Mouse (Mus musculus) CH12.LX (cell line): ENCODE results near the gene Gstt1. TPM values are rescaled to one million over a fixed set of nuclear protein-coding genes. Genes with fewer than 3 reads are reported as not detected.

Experiments used
- DNase-seq: peaks from one replicate; pipeline ENCODE4 v3.0.0-alpha.2; 2013; ENCODE audit errors: extremely low read depth
- H3K27ac ChIP-seq: 2 replicates; pipeline ENCODE4 v1.5.1; 2012; ENCODE audit warnings: low read depth, mild to moderate bottlenecking, control low read depth, moderate library complexity; ENCODE audit not compliant: insufficient read depth
- H3K27me3 ChIP-seq: replicated peaks from 2 replicates; pipeline ENCODE3; 2012; ENCODE audit warnings: inconsistent platforms
- H3K36me3 ChIP-seq, 2 experiments: replicated peaks in 1 of 2; 2 replicates each; pipeline versions ENCODE3 to v1.6.1; 2012; ENCODE audit warnings: inconsistent platforms in 1 of 2, low read length in 1 of 2, mild to moderate bottlenecking in 1 of 2, mixed read lengths in 1 of 2, moderate library complexity in 1 of 2; ENCODE audit not compliant: control insufficient read depth in 1 of 2, insufficient read depth in 1 of 2
- H3K4me1 ChIP-seq, 2 experiments: 2 replicates each; pipeline ENCODE4 v1.6.1; 2012; ENCODE audit warnings: inconsistent platforms in 1 of 2, moderate library complexity in 1 of 2; ENCODE audit not compliant: insufficient read depth in 2 of 2, control insufficient read depth in 1 of 2
- H3K4me2 ChIP-seq: 2 replicates; pipeline ENCODE4 v1.6.1; 2012; ENCODE audit warnings: low read depth, mild to moderate bottlenecking, control low read depth; ENCODE audit not compliant: poor library complexity, insufficient read depth, severe bottlenecking
- H3K4me3 ChIP-seq, 3 experiments: fragments of 150-350 bp in 1 of 3; sonication (generic) in 1 of 3; replicated peaks in 1 of 3; 2 replicates each; pipeline versions ENCODE3 to v1.5.1; 2011 to 2012; ENCODE audit warnings: low read depth in 2 of 3, low read length in 2 of 3, mild to moderate bottlenecking in 2 of 3, moderate library complexity in 2 of 3, control low read depth in 1 of 3, improper control_type of control experiment in 1 of 3, inconsistent platforms in 1 of 3, mixed read lengths in 1 of 3; ENCODE audit not compliant: poor library complexity in 1 of 3
- H3K79me2 ChIP-seq: replicated peaks from 2 replicates; pipeline ENCODE4 v1.6.1; 2012; ENCODE audit warnings: mild to moderate bottlenecking, moderate library complexity; ENCODE audit not compliant: control insufficient read depth, poor library complexity, insufficient read depth, severe bottlenecking; ENCODE audit errors: extremely low read depth
- H3K9ac ChIP-seq: 2 replicates; pipeline ENCODE4 v1.6.1; 2012; ENCODE audit warnings: low read depth, mild to moderate bottlenecking, control low read depth, moderate library complexity; ENCODE audit not compliant: insufficient read depth
- H3K9me3 ChIP-seq: replicated peaks from 2 replicates; pipeline ENCODE3; 2012; ENCODE audit warnings: low read length, inconsistent platforms, mixed read lengths
- BHLHE40 ChIP-seq: IDR thresholded peaks from 2 replicates; pipeline ENCODE4 v1.6.1; 2011; ENCODE audit warnings: mild to moderate bottlenecking, low read depth, low read length, improper control_type of control experiment
- CHD1 ChIP-seq: IDR thresholded peaks from 2 replicates; pipeline ENCODE4 v1.6.1; 2012; ENCODE audit warnings: low read depth, low read length, improper control_type of control experiment, inconsistent platforms
- CHD2 ChIP-seq: IDR thresholded peaks from 2 replicates; pipeline ENCODE4 v1.6.1; 2011; ENCODE audit warnings: low read length, improper control_type of control experiment
- CTCF ChIP-seq, 2 experiments: IDR thresholded peaks in 1 of 2; conservative IDR thresholded peaks in 1 of 2; 2 replicates each; pipeline ENCODE4 v1.5.1; 2011 to 2012; ENCODE audit warnings: low read depth in 2 of 2, low read length in 2 of 2, improper control_type of control experiment in 1 of 2, inconsistent platforms in 1 of 2, mild to moderate bottlenecking in 1 of 2, moderate library complexity in 1 of 2
- E2F4 ChIP-seq: IDR thresholded peaks from 2 replicates; pipeline ENCODE4 v1.6.1; 2011; ENCODE audit warnings: low read depth, low read length, improper control_type of control experiment; ENCODE audit not compliant: insufficient replicate concordance
- ELF1 ChIP-seq: IDR thresholded peaks from 2 replicates; pipeline ENCODE4 v1.6.1; 2014; ENCODE audit warnings: low read depth, mild to moderate bottlenecking, inconsistent platforms, low read length, improper control_type of control experiment
- EP300 ChIP-seq: IDR thresholded peaks from 2 replicates; pipeline ENCODE4 v1.6.1; 2011; ENCODE audit warnings: low read length, improper control_type of control experiment
- ETS1 ChIP-seq: conservative IDR thresholded peaks from 2 replicates; pipeline ENCODE4 v1.6.1; 2012; ENCODE audit warnings: low read depth, mild to moderate bottlenecking, inconsistent platforms, low read length, improper control_type of control experiment, moderate library complexity
- GABPA ChIP-seq: IDR thresholded peaks from 2 replicates; pipeline ENCODE4 v1.6.1; 2012; ENCODE audit warnings: low read depth, low read length, improper control_type of control experiment, inconsistent platforms; ENCODE audit not compliant: insufficient replicate concordance
- HCFC1 ChIP-seq: IDR thresholded peaks from 2 replicates; pipeline ENCODE4 v1.6.1; 2012; ENCODE audit warnings: low read depth, mild to moderate bottlenecking, inconsistent platforms, low read length, improper control_type of control experiment
- IRF4 ChIP-seq: IDR thresholded peaks from 2 replicates; pipeline ENCODE4 v1.6.1; 2014; ENCODE audit warnings: low read depth, mild to moderate bottlenecking, inconsistent platforms, low read length, improper control_type of control experiment
- JUN ChIP-seq: IDR thresholded peaks from 2 replicates; pipeline ENCODE4 v1.6.1; 2011; ENCODE audit warnings: low read depth, mild to moderate bottlenecking, low read length, improper control_type of control experiment, moderate library complexity; ENCODE audit not compliant: insufficient read depth
- KAT2A ChIP-seq: IDR thresholded peaks from 2 replicates; pipeline ENCODE4 v1.6.1; 2012; ENCODE audit warnings: low read length, improper control_type of control experiment, inconsistent platforms; ENCODE audit not compliant: insufficient replicate concordance
- MAFK ChIP-seq: IDR thresholded peaks from 2 replicates; pipeline ENCODE4 v1.6.1; 2011; ENCODE audit warnings: low read length, improper control_type of control experiment; ENCODE audit not compliant: insufficient replicate concordance
- MAZ ChIP-seq: IDR thresholded peaks from 2 replicates; pipeline ENCODE4 v1.6.1; 2012; ENCODE audit warnings: low read depth, mild to moderate bottlenecking, inconsistent platforms, low read length, improper control_type of control experiment, moderate library complexity
- MEF2A ChIP-seq: IDR thresholded peaks from 2 replicates; pipeline ENCODE4 v1.6.1; 2014; ENCODE audit warnings: low read depth, mild to moderate bottlenecking, inconsistent platforms, low read length, improper control_type of control experiment, borderline replicate concordance
- MXI1 ChIP-seq: IDR thresholded peaks from 2 replicates; pipeline ENCODE4 v1.6.1; 2011; ENCODE audit warnings: mild to moderate bottlenecking, low read depth, low read length, improper control_type of control experiment
- MYC ChIP-seq: IDR thresholded peaks from 2 replicates; pipeline ENCODE4 v1.6.1; 2011; ENCODE audit warnings: low read depth, mild to moderate bottlenecking, improper control_type of control experiment, low read length
- NELFE ChIP-seq: IDR thresholded peaks from 2 replicates; pipeline ENCODE4 v1.6.1; 2011; ENCODE audit warnings: low read depth, low read length, improper control_type of control experiment
- NRF1 ChIP-seq: IDR thresholded peaks from 2 replicates; pipeline ENCODE4 v1.6.1; 2014; ENCODE audit warnings: low read depth, mild to moderate bottlenecking, inconsistent platforms, low read length, improper control_type of control experiment, moderate library complexity
- PAX5 ChIP-seq: IDR thresholded peaks from 2 replicates; pipeline ENCODE4 v1.6.1; 2012; ENCODE audit warnings: low read length, inconsistent platforms, mixed read lengths
- POLR2A ChIP-seq: IDR thresholded peaks from 2 replicates; pipeline ENCODE4 v1.6.1; 2011; ENCODE audit warnings: low read depth, mild to moderate bottlenecking, improper control_type of control experiment, low read length
- POLR2AphosphoS2 ChIP-seq: IDR thresholded peaks from 2 replicates; pipeline ENCODE4 v1.6.1; 2011; ENCODE audit warnings: low read depth, low read length, improper control_type of control experiment
- RAD21 ChIP-seq: IDR thresholded peaks from 2 replicates; pipeline ENCODE4 v1.6.1; 2011; ENCODE audit warnings: low read depth, mild to moderate bottlenecking, low read length, improper control_type of control experiment, moderate library complexity
- SIN3A ChIP-seq: IDR thresholded peaks from 2 replicates; pipeline ENCODE4 v1.6.1; 2012; ENCODE audit warnings: low read length, improper control_type of control experiment, inconsistent platforms
- TBP ChIP-seq: conservative IDR thresholded peaks from 2 replicates; pipeline ENCODE4 v1.6.1; 2011; ENCODE audit warnings: low read depth, low read length, improper control_type of control experiment
- USF2 ChIP-seq: conservative IDR thresholded peaks from 2 replicates; pipeline ENCODE4 v1.6.1; 2011; ENCODE audit warnings: low read depth, low read length, improper control_type of control experiment
- ZC3H11A ChIP-seq: IDR thresholded peaks from 2 replicates; pipeline ENCODE4 v1.6.1; 2012; ENCODE audit warnings: low read depth, mild to moderate bottlenecking, inconsistent platforms, low read length, improper control_type of control experiment
- ZKSCAN1 ChIP-seq: IDR thresholded peaks from 2 replicates; pipeline ENCODE4 v1.6.1; 2012; ENCODE audit warnings: low read depth, inconsistent platforms, low read length, improper control_type of control experiment, borderline replicate concordance
- ZMIZ1 ChIP-seq: IDR thresholded peaks from 2 replicates; pipeline ENCODE4 v1.6.1; 2012; ENCODE audit warnings: low read depth, mild to moderate bottlenecking, inconsistent platforms, low read length, improper control_type of control experiment
- ZNF384 ChIP-seq: IDR thresholded peaks from 2 replicates; pipeline ENCODE4 v1.6.1; 2012; ENCODE audit warnings: low read depth, low read length, improper control_type of control experiment, inconsistent platforms
- dilution Hi-C: fragments of 300-500 bp; cut with MboI; formaldehyde crosslinking; loops from 2 replicates; pipeline ENCODE4 v1.14.3; 2020; ENCODE audit warnings: low sequenced_read_pairs; ENCODE audit not compliant: extremely low pct_unique_long_range_greater_than_20kb, extremely low pct_ligation_motif_present
- in situ Hi-C: fragments of 300-500 bp; cut with MboI; formaldehyde crosslinking; loops from 3 replicates; pipeline ENCODE4 v1.14.3; 2019; ENCODE audit warnings: low sequenced_read_pairs, low pct_ligation_motif_present, low pct_unique_long_range_greater_than_20kb, mixed read lengths
- polyA plus RNA-seq: library from polyadenylated mRNA; unstranded; fragments of >175 nt; gene quantifications from 2 replicates; pipeline ENCODE4 v1.2.1, GENCODE M21; 2012; ENCODE audit warnings: low read depth; ENCODE audit not compliant: insufficient read length
- total RNA-seq, 2 experiments: library from RNA; depleted of rRNA; stranded (reverse); fragments of 300-350 nt in 1 of 2; fragments of >200 nt in 1 of 2; gene quantifications; 2 replicates each; pipeline ENCODE4 v1.2.3; 2012 to 2014

Gene Gstt1
- total and polyA plus RNA-seq, 3 experiments, result 2.9 to 50.9 (median 4.5) TPM

DNA sequence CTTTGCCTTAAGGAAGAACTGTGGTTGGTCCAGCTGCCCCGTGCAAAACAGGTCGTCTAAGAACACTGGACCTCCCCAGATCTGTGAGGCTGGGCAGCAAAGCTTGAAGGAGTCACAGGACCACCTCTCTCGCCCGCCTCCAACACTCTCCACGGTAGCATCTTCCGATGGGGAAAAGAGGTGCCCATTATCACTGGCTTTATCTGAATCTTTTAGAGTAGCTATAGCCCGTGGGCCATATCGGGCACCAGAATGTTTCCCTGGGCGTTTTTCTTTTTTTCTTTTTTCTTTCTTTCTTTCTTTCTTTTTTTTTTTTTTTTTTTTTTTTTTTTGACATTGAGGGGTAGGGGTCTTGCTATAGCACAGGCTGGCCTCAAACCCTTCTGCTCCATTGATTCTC lies 36.3 kb upstream of the Gstt1 start:
- in situ Hi-C loops (loop anchor here (10.0 kb wide), 1 partner anchor 250 kb away; the partner anchor contains the start of gene Ggt5), dilution Hi-C loops (no loop called here)
- Histone ChIP-seq H3K27ac (peak overlapping the region; percentile 92), H3K4me3 (peak overlapping the region; percentile 61 to 79 (median 73)), H3K4me2 (peak overlapping the region; percentile 88), H3K9me3 (no peaks in the 10 kb centered on the region), H3K27me3 (no peaks in the 10 kb centered on the region), H3K36me3 (peaks cover 0 to 2% of the 10 kb centered on the region in 2 experiments), H3K4me1 (peaks cover 3 to 34% of the 10 kb centered on the region in 2 experiments; a peak in 2 of 4 replicates), H3K79me2 (no peaks in the 10 kb centered on the region), H3K9ac (peak overlapping the region; percentile 83)
- TF ChIP-seq CHD1 (peak; percentile 66; the same call in 1 of the 2 replicates), ELF1 (no peak), ZNF384 (peak; percentile 62), ZKSCAN1 (no peak), IRF4 (no peak)
- no peak for DNase-seq

DNA sequence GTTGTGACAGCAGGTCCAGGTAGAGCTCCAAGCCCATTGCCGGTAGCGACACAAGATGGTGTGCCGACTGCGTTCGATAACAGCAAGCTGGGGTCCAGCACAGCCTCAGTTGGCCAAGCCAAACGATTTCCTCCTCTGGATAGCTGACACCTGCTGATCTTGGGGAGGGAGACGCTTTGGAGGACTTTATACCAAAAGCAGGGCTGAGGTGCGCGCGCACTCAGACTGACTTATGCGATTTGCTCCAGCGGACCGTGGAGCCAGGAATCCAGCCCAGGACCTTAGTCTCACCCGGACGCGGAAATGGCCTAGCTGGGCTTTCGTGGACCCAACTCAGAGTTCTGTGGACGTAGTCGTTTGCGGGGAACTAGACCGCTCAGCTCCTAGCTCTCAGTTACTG lies 35.9 kb upstream of the Gstt1 start:
- Histone ChIP-seq H3K9me3 (no peaks in the 10 kb centered on the region), H3K4me1 (peaks cover 3 to 39% of the 10 kb centered on the region in 2 experiments; a peak in 2 of 4 replicates), H3K4me3 (peak overlapping the region; percentile 61 to 79 (median 73)), H3K9ac (peak overlapping the region; percentile 83), H3K27ac (peak overlapping the region; percentile 92), H3K36me3 (peaks cover 0 to 2% of the 10 kb centered on the region in 2 experiments), H3K4me2 (peak overlapping the region; percentile 88), H3K27me3 (no peaks in the 10 kb centered on the region), H3K79me2 (no peaks in the 10 kb centered on the region)
- peak; percentile 89 for DNase-seq
- in situ Hi-C loops, result loop anchor here (10.0 kb wide), 1 partner anchor 249 kb away; the partner anchor contains the start of gene Ggt5
- dilution Hi-C loops, result no loop called here
- TF ChIP-seq NELFE (peak; percentile 46), RAD21 (no peak), CHD1 (no peak; the same call in 1 of the 2 replicates), BHLHE40 (peak; percentile 21; the same call in 1 of the 2 replicates), EP300 (no peak), MEF2A (no peak), POLR2AphosphoS2 (no peak), MAFK (no peak), MXI1 (0 out of 2 replicates have a peak, but pooled peaks have one; percentile 58), CHD2 (no peak), CTCF (conservative IDR thresholded peaks at IDR 0.05 in 1 of 2, IDR thresholded peaks at IDR 0.05 in 1 of 2; ENCODE audit: low read depth in 2 of 2, low read length in 2 of 2) (no peak), JUN (no peak), ZNF384 (no peak), HCFC1 (peak; percentile 57), POLR2A (peak; percentile 75), USF2 (no peak), PAX5 (no peak), E2F4 (no peak), TBP (peak; percentile 55; the same call in 1 of the 2 replicates), KAT2A (no peak), ZC3H11A (no peak), NRF1 (peak; percentile 83), GABPA (no peak), ZKSCAN1 (no peak), MYC (0 out of 2 replicates have a peak, but pooled peaks have one; percentile 27), ETS1 (no peak), SIN3A (peak; percentile 78; the same call in 1 of the 2 replicates), ZMIZ1 (peak; percentile 53; the same call in 1 of the 2 replicates), MAZ (no peak; the same call in 1 of the 2 replicates), IRF4 (peak; percentile 31; the same call in 1 of the 2 replicates)
